Mouse (Mus musculus) ovary, postnatal 36 days (tissue): ENCODE results near the gene Notch2.
"Not testable (repeated sequence)": the region's sequence is repeated elsewhere in the genome, so short reads cannot be mapped to it uniquely, and the experiment has no call there.

Experiments
- DNase-seq: peaks from one replicate; pipeline ENCODE4 v3.0.0; 2022; ENCODE audit warnings: low spot score, mixed read lengths

Notch2 gene

DNA sequence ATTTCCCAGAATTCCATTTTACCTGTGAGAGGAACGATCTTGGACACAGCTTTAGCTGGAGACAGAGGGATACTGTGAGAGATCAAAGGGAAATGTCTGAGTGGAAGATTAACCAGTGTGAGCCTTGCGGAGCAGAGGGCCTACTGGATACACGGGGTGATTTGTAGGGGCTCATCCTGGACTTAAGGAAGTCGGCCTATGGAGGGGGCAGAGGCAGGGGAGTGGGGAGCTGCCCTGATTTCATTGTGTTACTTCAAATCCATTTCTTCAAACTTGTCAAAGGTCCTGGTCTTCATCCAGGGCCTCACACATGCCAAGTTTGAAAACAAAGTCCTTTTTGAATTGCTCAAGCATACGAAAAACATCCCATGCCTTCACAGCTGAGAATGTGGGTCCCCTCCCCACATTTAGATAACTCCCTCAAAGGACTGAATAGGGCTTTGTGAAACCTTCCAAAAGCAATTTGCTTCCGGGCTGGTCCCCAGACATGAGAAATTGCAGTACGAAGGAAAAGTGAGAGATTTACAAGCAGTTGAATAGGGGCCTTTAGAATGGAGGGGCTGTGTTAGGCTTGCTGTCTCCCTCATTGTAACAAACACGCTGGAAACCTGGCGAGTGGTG, 91.6 kb downstream of the Notch2 start:
- DNase-seq = no peak

DNA sequence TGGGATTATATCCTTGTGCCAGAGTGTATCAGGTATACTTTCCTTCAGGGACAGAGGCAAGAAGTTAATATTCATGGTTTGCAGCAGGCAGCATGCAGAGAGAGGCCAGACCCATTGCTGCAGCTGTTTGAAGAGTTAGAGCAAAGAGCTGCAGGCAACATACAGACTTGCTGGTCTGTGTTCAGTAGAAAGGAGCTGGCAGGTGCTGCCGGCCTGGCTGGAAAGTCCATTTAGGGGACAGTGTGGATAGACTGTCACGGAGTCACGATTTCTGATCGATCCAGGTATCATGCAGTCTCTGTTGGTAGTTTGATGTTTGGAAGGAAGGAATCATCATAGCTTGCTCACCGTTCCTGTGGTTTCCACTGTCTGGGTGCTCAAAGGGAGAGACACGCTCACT, 92.2 kb downstream of the Notch2 start:
- DNase-seq = no peak

DNA sequence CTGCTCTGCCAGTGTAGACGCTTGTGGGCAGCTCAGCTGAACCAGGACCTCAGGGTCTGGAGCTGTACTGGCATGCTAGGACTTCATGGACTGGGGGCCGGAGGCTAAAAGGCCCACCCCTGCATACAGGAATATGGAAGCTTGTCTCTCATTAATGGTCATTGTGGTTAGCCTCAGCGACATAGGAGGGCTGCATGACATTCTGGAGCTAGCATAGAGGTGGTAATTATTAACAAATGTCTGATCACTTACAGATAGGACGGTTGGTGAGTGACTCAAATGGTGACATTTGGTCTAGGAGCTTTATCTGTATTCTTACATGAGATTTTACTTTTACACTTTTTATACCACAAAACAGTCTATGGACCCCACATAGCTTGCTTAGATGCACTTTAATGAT, 92.8 kb downstream of the Notch2 start:
- DNase-seq = no peak

DNA sequence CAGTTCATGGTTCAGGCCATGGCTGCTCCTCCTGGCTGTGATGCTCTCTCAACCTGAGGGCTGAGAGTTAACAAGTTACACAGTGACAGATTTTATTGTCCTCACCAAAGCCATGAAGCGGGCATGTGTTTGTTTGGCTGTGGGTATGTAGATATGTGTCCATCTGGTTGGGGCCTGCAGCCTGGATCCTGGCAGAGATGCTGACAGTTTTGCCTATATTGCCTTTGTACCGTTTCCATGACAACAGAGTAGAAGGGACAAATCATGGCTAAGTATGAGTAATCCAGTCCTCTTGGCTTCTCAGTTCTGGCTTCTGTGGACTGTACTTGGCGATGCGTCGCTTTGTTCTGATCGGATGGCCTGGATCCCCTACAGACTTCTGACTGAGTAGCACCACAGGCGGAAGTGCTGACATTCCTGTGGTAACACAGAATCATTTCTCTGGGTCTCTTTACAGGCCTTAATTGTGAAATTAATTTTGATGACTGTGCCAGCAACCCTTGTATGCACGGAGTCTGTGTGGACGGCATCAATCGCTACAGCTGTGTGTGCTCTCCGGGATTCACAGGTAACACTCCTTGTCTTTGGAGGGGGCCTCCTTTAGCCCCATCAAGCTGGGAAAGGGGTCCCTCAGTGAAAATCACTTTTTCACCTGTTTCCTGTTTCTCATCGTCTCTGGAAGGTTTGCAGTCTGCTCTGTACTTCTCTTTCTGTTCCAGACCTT, 93.4 kb downstream of the Notch2 start:
- DNase-seq = no peak

DNA sequence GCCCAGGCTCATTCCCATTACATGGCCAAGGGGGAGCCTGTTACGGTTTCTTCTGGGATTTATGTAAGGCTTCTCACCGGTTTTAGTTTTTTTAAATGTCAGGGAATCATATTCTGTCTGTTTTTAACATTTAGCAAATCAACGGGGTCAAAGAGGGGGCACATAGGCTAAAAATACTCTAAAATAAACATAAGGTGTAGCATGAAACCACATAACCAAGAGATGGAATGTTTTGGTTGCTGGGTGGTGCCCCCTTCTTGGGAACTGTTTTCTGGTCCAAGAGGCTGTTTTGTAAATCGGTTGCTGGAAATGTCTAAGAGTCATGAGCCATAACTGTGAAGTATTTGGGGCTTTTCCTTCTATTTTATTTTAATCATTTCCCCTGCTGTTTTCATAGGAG, 95.1 kb downstream of the Notch2 start:
- DNase-seq = no peak

DNA sequence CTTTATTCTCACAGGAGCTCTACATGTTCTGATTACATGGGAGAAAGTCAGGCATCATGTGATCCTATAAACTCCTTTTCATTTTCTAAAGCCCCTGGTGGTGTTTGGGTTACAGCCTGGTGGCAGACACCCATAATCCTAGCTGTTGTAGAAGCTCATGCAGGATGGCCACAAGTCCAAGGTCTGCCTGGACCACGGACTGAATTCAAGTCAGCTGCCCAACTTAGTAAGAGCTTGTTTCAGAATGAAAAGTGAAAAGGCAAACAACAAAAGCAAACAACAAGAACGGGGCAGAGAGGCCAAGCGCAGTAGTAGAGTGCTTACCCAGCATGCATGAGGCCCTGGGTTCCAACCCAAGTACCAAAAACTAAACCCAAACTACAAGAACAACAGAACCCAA, 95.5 kb downstream of the Notch2 start:
- no peak for DNase-seq

DNA sequence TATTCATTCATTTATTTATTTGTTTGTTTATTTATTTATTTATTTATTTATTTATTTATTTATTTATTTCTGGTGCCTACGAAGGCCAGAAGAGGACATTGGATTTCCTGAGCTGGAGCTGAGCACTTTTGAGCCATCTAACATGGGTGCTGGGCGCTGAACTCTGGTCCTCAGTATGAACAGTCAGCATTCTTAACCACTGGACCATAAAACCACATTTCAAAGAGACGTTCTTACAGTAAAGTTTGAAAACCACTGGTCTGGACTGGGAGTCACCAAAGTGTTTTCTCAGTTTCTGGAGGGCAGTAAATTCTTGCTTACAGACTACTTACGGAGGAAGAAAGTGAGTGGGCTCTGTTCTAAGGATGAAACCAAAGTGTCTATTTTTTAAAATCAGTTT, 97.3 kb downstream of the Notch2 start:
- DNase-seq = no peak

DNA sequence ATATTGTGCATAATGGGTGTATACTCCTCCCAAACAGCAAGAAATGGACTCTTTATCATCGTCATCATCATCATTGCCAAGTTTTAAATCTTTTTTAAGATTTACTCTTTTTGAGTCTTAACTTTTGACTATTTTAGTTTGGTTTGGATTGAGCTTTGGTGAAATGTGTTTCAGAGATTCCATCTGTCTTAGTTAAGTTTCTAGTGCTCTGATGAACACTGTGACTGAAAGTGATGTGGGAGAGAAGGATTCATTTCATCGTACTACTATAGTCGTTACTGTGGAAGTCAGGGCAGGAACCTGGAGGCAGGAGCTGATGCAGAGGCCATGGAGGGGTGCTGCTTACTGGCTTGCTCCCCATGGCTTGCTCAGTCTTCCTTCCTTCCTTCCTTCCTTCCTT, 104.9 kb downstream of the Notch2 start:
- no peak for DNase-seq

DNA sequence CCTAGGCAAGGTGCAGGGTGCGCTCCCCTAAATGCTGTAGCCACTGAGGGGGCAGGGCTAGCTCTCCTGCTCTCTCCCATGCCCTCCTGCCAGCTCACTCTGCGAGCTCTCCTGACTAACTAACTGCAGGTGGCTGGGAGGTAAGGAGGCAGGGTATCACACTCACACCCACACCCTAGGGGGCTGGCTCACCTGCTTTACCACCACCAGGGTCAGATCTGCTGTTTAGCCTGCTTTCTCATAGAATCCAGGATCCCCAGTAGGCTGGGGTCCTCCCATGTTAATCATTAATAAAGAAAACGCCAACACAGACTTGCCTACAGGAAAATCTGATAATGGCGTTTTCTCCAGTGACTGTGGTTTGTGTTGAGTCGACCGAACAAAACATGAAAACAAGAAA, 106.0 kb downstream of the Notch2 start:
- DNase-seq = no peak

DNA sequence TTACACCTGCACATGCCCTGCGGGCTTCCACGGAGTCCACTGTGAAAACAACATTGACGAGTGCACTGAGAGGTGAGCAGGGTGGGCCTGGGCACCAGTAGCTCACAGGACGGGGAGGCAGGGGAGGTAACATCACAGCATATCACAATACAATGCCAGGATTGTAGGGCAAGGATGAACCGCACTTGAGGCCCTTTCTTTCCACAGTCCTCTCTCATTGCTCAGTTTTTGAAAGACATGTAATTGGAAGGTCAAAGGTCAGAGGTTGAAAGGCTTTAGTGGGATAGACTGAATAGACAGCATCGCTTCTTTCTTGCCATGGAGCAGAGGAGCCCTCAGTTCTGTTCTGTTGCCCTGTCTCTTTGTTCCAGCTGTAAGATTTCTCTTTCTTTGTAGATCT, 107.6 kb downstream of the Notch2 start:
- no peak for DNase-seq

DNA sequence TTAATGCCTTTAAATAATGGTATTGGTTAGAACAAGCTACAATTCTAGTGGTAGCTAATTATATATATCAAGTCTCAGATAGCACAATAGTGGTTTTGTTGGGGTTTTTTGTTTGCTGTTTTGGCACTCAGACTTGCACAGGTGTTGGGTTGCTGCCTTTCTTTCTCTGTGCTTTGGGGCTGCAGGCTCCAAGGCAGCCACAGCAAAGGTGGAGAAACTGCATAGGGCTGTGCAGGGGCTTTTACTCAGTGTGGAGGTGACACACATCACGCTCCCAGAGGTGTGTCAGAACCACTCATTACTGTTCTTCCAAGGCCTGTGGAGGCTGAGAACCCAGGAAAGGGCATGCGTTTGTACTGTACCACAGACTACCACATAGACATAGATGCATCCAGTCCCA, 114.4 kb downstream of the Notch2 start:
- no peak for DNase-seq

DNA sequence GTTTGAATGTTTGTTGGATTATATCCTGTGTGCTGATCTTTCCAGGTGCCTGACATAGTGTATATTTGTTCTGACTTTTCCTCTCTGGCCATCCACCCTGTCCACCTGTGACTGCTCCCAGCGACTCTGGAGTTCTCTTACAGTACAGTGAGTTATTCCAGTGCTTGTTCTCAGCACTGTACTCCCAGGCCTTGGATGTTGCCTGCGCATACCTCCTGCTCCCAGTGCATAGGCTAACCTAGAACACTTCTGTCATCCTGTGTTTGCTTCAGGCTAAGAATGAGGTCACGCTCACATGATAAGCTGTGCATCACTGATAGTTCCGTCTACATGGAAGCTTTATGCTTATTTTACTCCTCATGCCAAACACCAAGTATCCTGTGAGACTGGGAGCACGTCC, 115.4 kb downstream of the Notch2 start:
- DNase-seq = no peak

DNA sequence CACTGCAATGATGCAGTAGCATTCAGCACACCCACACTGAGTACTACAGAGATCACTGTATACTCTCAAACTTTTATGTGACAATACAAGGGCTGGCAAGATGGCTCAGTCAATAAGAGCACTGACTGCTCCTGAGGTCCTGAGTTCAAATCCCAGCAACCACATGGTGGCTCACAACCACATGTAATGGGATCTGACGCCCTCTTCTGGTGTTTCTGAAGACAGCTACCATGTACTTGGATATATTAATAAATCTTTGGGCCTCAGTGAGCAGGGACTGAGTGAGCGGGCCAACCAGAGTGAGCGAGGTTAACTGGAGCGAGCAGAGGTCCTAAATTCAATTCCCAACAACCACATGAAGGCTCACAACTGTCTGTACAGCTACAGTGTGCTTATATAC, 118.8 kb downstream of the Notch2 start:
- not testable (repeated sequence) for DNase-seq

DNA sequence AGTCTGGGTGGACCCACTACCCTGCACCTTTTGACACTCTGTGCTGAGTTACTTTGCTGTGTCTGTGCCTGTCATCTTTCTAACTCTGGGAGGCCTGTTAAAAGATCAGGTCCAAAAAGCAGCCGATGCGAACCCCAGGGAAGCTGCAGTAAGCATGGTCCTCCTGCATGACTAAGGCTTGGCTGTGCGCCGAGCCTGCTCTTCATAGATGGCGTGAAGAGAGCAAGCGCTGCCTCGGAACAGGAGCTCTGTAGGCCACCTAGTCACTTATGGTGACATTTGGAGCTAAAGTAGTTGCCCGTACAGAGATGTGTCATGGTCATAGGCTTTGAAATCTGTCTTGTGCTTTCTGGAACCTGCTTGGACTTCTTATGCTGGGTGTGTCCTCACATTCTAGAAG, 119.3 kb downstream of the Notch2 start:
- DNase-seq = no peak

DNA sequence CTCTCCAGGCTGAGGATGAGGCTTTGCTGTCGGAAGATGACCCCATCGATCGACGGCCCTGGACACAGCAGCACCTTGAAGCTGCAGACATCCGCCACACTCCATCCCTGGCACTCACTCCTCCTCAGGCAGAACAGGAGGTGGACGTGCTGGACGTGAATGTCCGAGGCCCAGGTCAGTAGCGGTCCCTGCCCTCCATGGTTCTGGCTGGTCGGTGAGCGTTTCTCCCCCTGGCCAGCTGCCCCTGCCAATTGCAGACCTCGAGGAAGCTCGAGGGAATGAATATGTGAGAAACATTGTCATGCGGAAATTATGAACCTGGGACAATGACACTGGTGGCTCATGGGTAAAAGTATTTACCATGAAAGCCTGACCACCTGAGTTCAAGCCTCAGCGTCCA, 128.1 kb downstream of the Notch2 start:
- DNase-seq = no peak

DNA sequence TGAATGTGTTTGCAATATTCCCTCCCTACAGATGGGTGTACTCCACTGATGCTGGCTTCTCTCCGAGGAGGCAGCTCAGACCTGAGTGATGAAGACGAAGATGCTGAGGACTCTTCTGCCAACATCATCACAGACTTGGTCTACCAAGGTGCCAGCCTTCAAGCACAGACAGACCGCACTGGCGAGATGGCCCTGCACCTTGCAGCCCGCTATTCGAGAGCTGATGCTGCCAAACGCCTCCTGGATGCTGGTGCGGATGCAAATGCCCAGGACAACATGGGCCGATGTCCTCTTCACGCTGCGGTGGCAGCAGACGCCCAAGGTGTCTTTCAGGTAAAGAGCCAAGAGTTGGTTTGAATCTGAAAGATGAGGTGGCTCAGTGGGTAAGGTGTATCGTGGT, 129.5 kb downstream of the Notch2 start:
- no peak for DNase-seq

DNA sequence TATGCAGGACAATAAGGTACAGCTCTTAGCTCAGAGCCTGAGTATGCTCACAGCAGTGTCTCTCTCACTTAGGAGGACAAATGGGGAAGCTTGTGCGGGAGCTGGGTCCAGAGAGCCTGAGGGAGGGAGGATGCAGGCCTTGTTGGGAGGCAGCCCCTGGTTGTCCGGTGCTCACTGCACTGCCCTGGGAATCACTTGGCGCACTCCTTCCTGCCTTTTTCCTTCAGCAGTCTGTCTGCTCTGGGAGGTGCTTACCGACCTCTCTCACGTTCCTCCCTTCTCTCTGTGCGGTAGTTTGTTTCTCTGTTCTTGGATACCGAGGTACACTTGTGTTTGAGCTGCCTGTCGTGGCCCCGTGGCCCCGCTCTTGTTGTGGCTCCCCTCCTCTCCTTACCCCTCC, 131.9 kb downstream of the Notch2 start:
- DNase-seq = no peak

DNA sequence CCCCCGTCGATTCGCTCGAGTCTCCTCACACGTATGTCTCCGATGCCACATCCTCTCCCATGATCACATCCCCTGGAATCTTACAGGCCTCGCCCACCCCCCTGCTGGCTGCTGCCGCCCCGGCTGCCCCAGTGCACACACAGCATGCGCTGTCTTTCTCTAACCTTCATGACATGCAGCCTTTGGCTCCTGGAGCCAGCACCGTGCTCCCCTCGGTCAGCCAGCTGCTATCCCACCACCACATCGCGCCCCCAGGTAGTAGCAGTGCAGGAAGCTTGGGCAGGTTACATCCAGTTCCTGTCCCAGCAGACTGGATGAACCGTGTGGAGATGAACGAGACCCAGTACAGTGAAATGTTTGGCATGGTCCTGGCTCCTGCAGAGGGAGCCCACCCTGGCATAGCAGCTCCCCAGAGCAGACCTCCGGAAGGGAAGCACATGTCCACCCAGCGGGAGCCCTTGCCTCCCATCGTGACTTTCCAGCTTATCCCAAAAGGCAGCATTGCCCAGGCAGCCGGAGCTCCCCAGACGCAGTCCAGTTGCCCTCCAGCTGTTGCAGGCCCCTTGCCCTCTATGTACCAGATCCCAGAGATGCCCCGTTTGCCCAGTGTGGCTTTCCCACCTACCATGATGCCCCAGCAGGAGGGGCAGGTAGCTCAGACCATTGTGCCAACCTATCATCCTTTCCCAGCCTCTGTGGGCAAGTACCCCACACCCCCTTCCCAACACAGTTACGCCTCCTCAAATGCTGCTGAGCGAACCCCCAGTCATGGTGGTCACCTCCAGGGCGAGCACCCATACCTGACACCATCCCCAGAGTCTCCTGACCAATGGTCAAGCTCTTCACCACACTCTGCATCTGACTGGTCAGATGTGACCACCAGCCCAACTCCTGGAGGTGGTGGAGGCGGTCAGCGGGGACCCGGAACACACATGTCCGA, 133.4 kb downstream of the Notch2 start:
- no peak for DNase-seq

DNA sequence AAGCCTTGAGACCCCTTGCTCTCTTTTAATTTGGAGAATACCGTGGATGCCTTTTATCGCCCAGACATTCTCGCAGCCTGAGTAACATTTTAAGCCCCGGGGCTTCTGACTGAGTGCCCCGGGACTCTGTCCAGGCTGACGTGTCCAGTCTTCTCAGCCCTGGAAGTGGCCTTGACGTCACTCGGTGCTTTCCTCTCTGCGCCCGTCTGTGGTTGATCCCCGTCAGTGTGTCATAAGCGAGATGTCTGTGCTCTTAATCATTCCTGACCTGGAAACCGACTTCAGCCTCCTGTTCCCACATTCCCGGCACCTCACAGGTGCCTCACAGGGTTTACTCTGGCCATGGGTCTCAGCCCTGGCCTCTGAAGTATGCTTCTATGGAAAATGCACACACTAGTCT, 134.4 kb downstream of the Notch2 start:
- DNase-seq = no peak

DNA sequence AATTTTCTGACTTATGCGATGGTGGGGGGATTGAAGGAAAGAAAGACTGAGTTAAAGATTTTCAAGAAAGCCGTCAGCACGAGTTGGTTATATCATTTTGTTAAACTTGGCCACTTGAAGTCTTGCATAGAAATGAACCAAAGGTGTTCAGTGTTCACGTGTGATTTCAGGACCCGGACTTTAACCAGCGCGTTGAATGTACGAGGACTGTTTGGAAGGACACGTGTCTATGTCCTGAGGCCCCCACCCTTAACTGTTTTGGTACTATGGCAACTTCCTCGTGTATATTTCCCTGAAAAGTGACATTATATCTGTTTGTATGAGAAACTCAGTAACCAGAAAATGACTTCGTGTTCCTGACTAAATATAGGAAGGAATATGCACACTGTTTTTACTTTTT, 136.6 kb downstream of the Notch2 start:
- DNase-seq = no peak

DNA sequence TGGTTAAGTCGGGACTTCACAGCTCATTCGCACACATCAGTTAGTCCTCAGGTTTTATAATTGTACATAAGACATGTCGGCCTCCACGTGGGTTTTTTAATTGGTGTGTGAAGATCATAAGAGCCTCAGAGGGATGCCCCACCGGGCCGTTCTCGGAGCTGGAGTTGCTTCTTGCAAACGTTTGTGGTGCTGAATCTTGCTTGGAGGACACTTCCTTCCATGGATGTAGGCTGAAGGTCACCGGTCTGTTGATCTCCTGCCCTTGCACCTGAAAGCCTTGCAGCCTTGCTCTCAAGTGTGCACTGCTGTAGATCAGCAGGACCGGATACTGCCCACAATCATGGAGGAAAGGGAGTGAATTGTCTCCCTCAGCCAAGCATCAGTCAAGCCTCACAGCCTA, 137.7 kb downstream of the Notch2 start:
- DNase-seq = no peak

DNA sequence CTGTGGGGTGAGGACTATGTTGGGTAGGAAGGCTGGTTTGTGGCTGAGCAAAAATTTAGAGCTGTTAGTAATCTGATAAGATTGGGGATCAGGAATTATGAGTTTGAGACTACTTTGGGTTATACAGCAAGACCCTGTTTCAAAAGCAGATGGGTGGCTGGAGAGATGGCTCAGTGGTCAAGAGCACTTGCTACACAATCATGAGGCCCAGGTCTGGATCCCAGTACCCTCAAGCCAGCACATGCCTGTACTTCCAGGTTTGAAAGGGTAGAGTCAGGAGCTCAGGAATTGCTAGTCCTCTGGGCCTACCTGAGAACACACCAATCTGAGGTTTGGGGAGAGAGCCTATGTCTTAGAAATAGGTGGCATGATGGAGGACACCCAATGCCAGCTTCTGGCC, 140.1 kb downstream of the Notch2 start:
- no peak for DNase-seq

DNA sequence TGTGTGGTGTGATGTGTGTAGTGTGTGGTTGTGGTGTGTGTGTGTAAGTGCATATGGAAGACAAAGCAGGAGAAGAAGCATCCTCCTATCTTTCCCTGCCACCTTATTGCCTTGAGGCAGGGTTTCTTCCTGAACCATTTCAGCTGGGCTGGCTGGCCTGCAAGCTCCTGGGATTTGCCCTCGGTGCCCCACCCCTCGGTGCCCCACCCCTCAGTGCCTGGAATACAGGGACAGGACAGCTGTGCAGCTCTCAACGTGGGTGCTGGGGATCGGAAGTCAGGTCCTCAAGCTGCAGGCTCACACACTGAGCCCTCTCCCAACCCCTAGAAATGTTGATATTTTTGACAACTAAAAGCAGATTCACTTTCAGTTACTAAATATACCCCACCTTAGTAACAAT, 142.8 kb downstream of the Notch2 start:
- no peak for DNase-seq
